Mouse (Mus musculus) MEL (cell line): ENCODE results near the gene Prnd. TPM values are rescaled to one million over a fixed set of nuclear protein-coding genes. Genes with fewer than 3 reads are reported as not detected.
A peak's percentile ranks its signal among the peaks of the same experiment; 100 is the strongest.

ENCODE experiments used
- DNase-seq: peaks from one replicate; pipeline ENCODE4 v3.0.0; 2011; ENCODE audit warnings: low read depth, low spot score
- H3K27ac ChIP-seq: 2 replicates; pipeline ENCODE4 v1.5.1; 2012; ENCODE audit warnings: low read depth, mild to moderate bottlenecking, control low read depth, low read length, moderate library complexity; ENCODE audit not compliant: control insufficient read depth
- H3K27me3 ChIP-seq, 2 experiments: fragments of 150-350 bp in 1 of 2; sonication (generic) in 1 of 2; 2 replicates each; pipeline ENCODE4 v1.6.1; 2012; ENCODE audit warnings: low read length in 2 of 2, mild to moderate bottlenecking in 2 of 2, improper control_type of control experiment in 1 of 2, moderate library complexity in 1 of 2; ENCODE audit not compliant: insufficient read depth in 2 of 2, control insufficient read depth in 1 of 2
- H3K36me3 ChIP-seq, 2 experiments: 2 replicates each; pipeline ENCODE4 v1.6.1; 2012 to 2014; ENCODE audit warnings: low read length in 2 of 2, improper control_type of control experiment in 1 of 2, inconsistent platforms in 1 of 2, mild to moderate bottlenecking in 1 of 2; ENCODE audit not compliant: insufficient read depth in 2 of 2, control insufficient read depth in 1 of 2
- H3K4me1 ChIP-seq, 2 experiments: fragments of 150-350 bp in 1 of 2; sonication (generic) in 1 of 2; 2 replicates each; pipeline ENCODE4 v1.6.1; 2012; ENCODE audit warnings: low read length in 2 of 2, improper control_type of control experiment in 1 of 2, mild to moderate bottlenecking in 1 of 2; ENCODE audit not compliant: insufficient read depth in 2 of 2, control insufficient read depth in 1 of 2
- H3K4me3 ChIP-seq, 2 experiments: fragments of 150-350 bp in 1 of 2; sonication (generic) in 1 of 2; 2 replicates each; pipeline ENCODE4 v1.5.1; 2012; ENCODE audit warnings: low read depth in 2 of 2, low read length in 2 of 2, mild to moderate bottlenecking in 2 of 2, moderate library complexity in 2 of 2, control low read depth in 1 of 2, improper control_type of control experiment in 1 of 2; ENCODE audit not compliant: control insufficient read depth in 1 of 2, insufficient read depth in 1 of 2
- H3K79me2 ChIP-seq: 2 replicates; pipeline ENCODE4 v1.6.1; 2012; ENCODE audit warnings: mild to moderate bottlenecking, low read length, moderate library complexity; ENCODE audit not compliant: control insufficient read depth, poor library complexity, insufficient read depth
- H3K9ac ChIP-seq: 2 replicates; pipeline ENCODE4 v1.6.1; 2012; ENCODE audit warnings: low read depth, mild to moderate bottlenecking, control low read depth, low read length, moderate library complexity; ENCODE audit not compliant: control insufficient read depth, poor library complexity, severe bottlenecking
- H3K9me3 ChIP-seq: fragments of 150-350 bp; sonication (generic); replicated peaks from 2 replicates; pipeline ENCODE4 v1.6.1; 2012; ENCODE audit warnings: mild to moderate bottlenecking, low read length, improper control_type of control experiment, moderate library complexity; ENCODE audit not compliant: insufficient read depth
- BHLHE40 ChIP-seq: IDR thresholded peaks from 2 replicates; pipeline ENCODE4 v1.6.1; 2012; ENCODE audit warnings: low read depth, mild to moderate bottlenecking, inconsistent platforms, low read length, improper control_type of control experiment, borderline replicate concordance
- CHD1 ChIP-seq: IDR thresholded peaks from 2 replicates; pipeline ENCODE4 v1.6.1; 2012; ENCODE audit warnings: low read depth, mild to moderate bottlenecking, inconsistent platforms, low read length, improper control_type of control experiment
- CHD2 ChIP-seq: IDR thresholded peaks from 2 replicates; pipeline ENCODE4 v1.6.1; 2011; ENCODE audit warnings: low read length, improper control_type of control experiment
- E2F4 ChIP-seq: IDR thresholded peaks from 2 replicates; pipeline ENCODE4 v1.6.1; 2011; ENCODE audit warnings: low read depth, low read length, improper control_type of control experiment, borderline replicate concordance
- ELF1 ChIP-seq: IDR thresholded peaks from 2 replicates; pipeline ENCODE4 v1.6.1; 2014; ENCODE audit warnings: low read depth, mild to moderate bottlenecking, inconsistent platforms, low read length, improper control_type of control experiment, moderate library complexity
- EP300 ChIP-seq, 2 experiments: IDR thresholded peaks; 2 replicates each; pipeline ENCODE4 v1.6.1; 2011; ENCODE audit warnings: improper control_type of control experiment in 2 of 2, low read length in 2 of 2, low read depth in 1 of 2, mild to moderate bottlenecking in 1 of 2
- ETS1 ChIP-seq: IDR thresholded peaks from 2 replicates; pipeline ENCODE4 v1.6.1; 2012; ENCODE audit warnings: low read depth, mild to moderate bottlenecking, inconsistent platforms, low read length, improper control_type of control experiment, moderate library complexity
- GABPA ChIP-seq: IDR thresholded peaks from 2 replicates; pipeline ENCODE4 v1.6.1; 2012; ENCODE audit warnings: low read depth, mild to moderate bottlenecking, inconsistent platforms, low read length, improper control_type of control experiment, moderate library complexity
- GATA1 ChIP-seq: IDR thresholded peaks from 2 replicates; pipeline ENCODE4 v1.6.1; 2011; ENCODE audit warnings: low read depth, low read length, improper control_type of control experiment
- HCFC1 ChIP-seq: IDR thresholded peaks from 2 replicates; pipeline ENCODE4 v1.6.1; 2012; ENCODE audit warnings: low read depth, mild to moderate bottlenecking, inconsistent platforms, low read length, improper control_type of control experiment, moderate library complexity
- KAT2A ChIP-seq: conservative IDR thresholded peaks from 2 replicates; pipeline ENCODE4 v1.6.1; 2012; ENCODE audit warnings: low read depth, low read length, improper control_type of control experiment, inconsistent platforms
- MAFK ChIP-seq: IDR thresholded peaks from 2 replicates; pipeline ENCODE4 v1.6.1; 2011; ENCODE audit warnings: low read depth, mild to moderate bottlenecking, low read length, improper control_type of control experiment, borderline replicate concordance
- MAX ChIP-seq: IDR thresholded peaks from 2 replicates; pipeline ENCODE4 v1.6.1; 2011; ENCODE audit warnings: low read length, improper control_type of control experiment
- MAZ ChIP-seq: IDR thresholded peaks from 2 replicates; pipeline ENCODE4 v1.6.1; 2012; ENCODE audit warnings: low read depth, mild to moderate bottlenecking, inconsistent platforms, low read length, improper control_type of control experiment
- MEF2A ChIP-seq: IDR thresholded peaks from 2 replicates; pipeline ENCODE4 v1.6.1; 2014; ENCODE audit warnings: low read depth, mild to moderate bottlenecking, inconsistent platforms, low read length, improper control_type of control experiment; ENCODE audit not compliant: poor library complexity, insufficient replicate concordance, severe bottlenecking; ENCODE audit errors: extremely low read depth
- MXI1 ChIP-seq: IDR thresholded peaks from 2 replicates; pipeline ENCODE4 v1.6.1; 2011; ENCODE audit warnings: mild to moderate bottlenecking, low read depth, low read length, improper control_type of control experiment
- MYB ChIP-seq: IDR thresholded peaks from 2 replicates; pipeline ENCODE4 v1.6.1; 2011; ENCODE audit warnings: mild to moderate bottlenecking, low read depth, low read length, improper control_type of control experiment
- MYC ChIP-seq: IDR thresholded peaks from 2 replicates; pipeline ENCODE4 v1.6.1; 2011; ENCODE audit warnings: low read depth, mild to moderate bottlenecking, low read length, improper control_type of control experiment, moderate library complexity
- NELFE ChIP-seq: IDR thresholded peaks from 2 replicates; pipeline ENCODE4 v1.6.1; 2011; ENCODE audit warnings: low read depth, low read length, improper control_type of control experiment
- NRF1 ChIP-seq: IDR thresholded peaks from 2 replicates; pipeline ENCODE4 v1.6.1; 2014; ENCODE audit warnings: low read depth, mild to moderate bottlenecking, inconsistent platforms, low read length, improper control_type of control experiment, moderate library complexity; ENCODE audit not compliant: poor library complexity, insufficient read depth, severe bottlenecking
- POLR2A ChIP-seq, 2 experiments: IDR thresholded peaks; 2 replicates each; pipeline ENCODE4 v1.6.1; 2011 to 2012; ENCODE audit warnings: low read length in 2 of 2, mild to moderate bottlenecking in 2 of 2, control low read depth in 1 of 2, improper control_type of control experiment in 1 of 2, low read depth in 1 of 2, moderate library complexity in 1 of 2; ENCODE audit not compliant: control insufficient read depth in 1 of 2, insufficient read depth in 1 of 2, poor library complexity in 1 of 2
- POLR2AphosphoS2 ChIP-seq: IDR thresholded peaks from 2 replicates; pipeline ENCODE4 v1.6.1; 2011; ENCODE audit warnings: low read length, improper control_type of control experiment
- POLR2AphosphoS5 ChIP-seq: IDR thresholded peaks from 2 replicates; pipeline ENCODE4 v1.6.1; 2012; ENCODE audit warnings: low read depth, borderline replicate concordance, mild to moderate bottlenecking, inconsistent platforms, low read length, moderate library complexity, mixed read lengths
- RAD21 ChIP-seq: IDR thresholded peaks from 2 replicates; pipeline ENCODE4 v1.6.1; 2011; ENCODE audit warnings: mild to moderate bottlenecking, low read depth, low read length, improper control_type of control experiment
- RCOR1 ChIP-seq: IDR thresholded peaks from 2 replicates; pipeline ENCODE4 v1.6.1; 2012; ENCODE audit warnings: low read depth, mild to moderate bottlenecking, inconsistent platforms, low read length, improper control_type of control experiment
- SIN3A ChIP-seq: IDR thresholded peaks from 2 replicates; pipeline ENCODE4 v1.6.1; 2012; ENCODE audit warnings: low read length, improper control_type of control experiment, inconsistent platforms
- SMC3 ChIP-seq: IDR thresholded peaks from 2 replicates; pipeline ENCODE4 v1.6.1; 2011; ENCODE audit warnings: low read depth, low read length, improper control_type of control experiment
- TAL1 ChIP-seq: IDR thresholded peaks from 2 replicates; pipeline ENCODE4 v1.6.1; 2012; ENCODE audit warnings: mild to moderate bottlenecking, inconsistent platforms, low read length, moderate library complexity, mixed read lengths
- TBP ChIP-seq: IDR thresholded peaks from 2 replicates; pipeline ENCODE4 v1.8.0; 2011; ENCODE audit warnings: low read depth, low read length, improper control_type of control experiment
- TCF12 ChIP-seq: IDR thresholded peaks from 2 replicates; pipeline ENCODE4 v1.6.1; 2014; ENCODE audit warnings: low read depth, mild to moderate bottlenecking, inconsistent platforms, low read length, improper control_type of control experiment, moderate library complexity
- UBTF ChIP-seq: IDR thresholded peaks from 2 replicates; pipeline ENCODE4 v1.6.1; 2012; ENCODE audit warnings: low read depth, mild to moderate bottlenecking, inconsistent platforms, low read length, improper control_type of control experiment, moderate library complexity, borderline replicate concordance; ENCODE audit not compliant: insufficient read depth
- USF1 ChIP-seq: IDR thresholded peaks from 2 replicates; pipeline ENCODE4 v1.6.1; 2014; ENCODE audit warnings: low read depth, mild to moderate bottlenecking, inconsistent platforms, low read length, improper control_type of control experiment, moderate library complexity
- USF2 ChIP-seq, 2 experiments: IDR thresholded peaks; 2 replicates each; pipeline ENCODE4 v1.6.1; 2011 to 2012; ENCODE audit warnings: improper control_type of control experiment in 2 of 2, low read length in 2 of 2, borderline replicate concordance in 1 of 2, inconsistent platforms in 1 of 2, low read depth in 1 of 2, mild to moderate bottlenecking in 1 of 2; ENCODE audit not compliant: insufficient read depth in 1 of 2
- ZKSCAN1 ChIP-seq: IDR thresholded peaks from 2 replicates; pipeline ENCODE4 v1.6.1; 2012; ENCODE audit warnings: low read depth, mild to moderate bottlenecking, inconsistent platforms, low read length, improper control_type of control experiment, moderate library complexity
- ZMIZ1 ChIP-seq: IDR thresholded peaks from 2 replicates; pipeline ENCODE4 v1.6.1; 2012; ENCODE audit warnings: low read depth, mild to moderate bottlenecking, inconsistent platforms, low read length, improper control_type of control experiment, moderate library complexity
- ZNF384 ChIP-seq: IDR thresholded peaks from 2 replicates; pipeline ENCODE4 v1.6.1; 2012; ENCODE audit warnings: low read depth, mild to moderate bottlenecking, inconsistent platforms, low read length, improper control_type of control experiment
- polyA plus RNA-seq, 2 experiments: library from polyadenylated mRNA; stranded (reverse) in 1 of 2; unstranded in 1 of 2; fragments of >175 nt in 1 of 2; fragments of >200 nt in 1 of 2; gene quantifications; 2 replicates each; pipeline versions ENCODE4 v1.2.1 to v1.2.4; 2012; ENCODE audit warnings: low replicate concordance in 2 of 2, low read depth in 1 of 2; ENCODE audit not compliant: insufficient read length in 2 of 2, insufficient read depth in 1 of 2, missing spikeins in 1 of 2
- total RNA-seq: library from RNA; depleted of rRNA; stranded (reverse); fragments of 300-350 nt; gene quantifications from 2 replicates; pipeline ENCODE4 v1.2.3, GENCODE M21; 2012

Prnd gene
- total and polyA plus RNA-seq, 3 experiments, result 0.06 TPM; not detected in 2

GRCm38 (mm10) chr2:131905025-131905424, 45.6 kb upstream of the Prnd start:
- Histone ChIP-seq H3K4me1 (peaks cover 6 to 34% of the 10 kb centered on the region in 2 experiments), H3K27ac (peak overlapping the region; percentile 51), H3K4me3 (no peak overlapping the region)

GRCm38 (mm10) chr2:131905776-131906175, 44.9 kb upstream of the Prnd start:
- no peak for DNase-seq
- Histone ChIP-seq H3K9me3 (no peaks in the 10 kb centered on the region), H3K4me3 (no peak overlapping the region), H3K79me2 (no peaks in the 10 kb centered on the region; the same call in 1 of the 2 replicates), H3K27me3 (no peaks in the 10 kb centered on the region), H3K4me1 (peaks cover 12 to 34% of the 10 kb centered on the region in 2 experiments), H3K36me3 (peaks cover 0 to 22% of the 10 kb centered on the region in 2 experiments; a peak in 2 of 4 replicates), H3K27ac (no peak overlapping the region), H3K9ac (no peak overlapping the region)
- TF ChIP-seq POLR2AphosphoS2 (no peak), POLR2A (IDR thresholded peaks at IDR 0.05; ENCODE audit: control insufficient read depth in 1 of 2, insufficient read depth in 1 of 2, low read depth in 1 of 2, low read length in 2 of 2, poor library complexity in 1 of 2) (no peak), RAD21 (no peak), EP300 (IDR thresholded peaks at IDR 0.05; ENCODE audit: low read depth in 1 of 2, low read length in 2 of 2) (no peak), MYC (no peak), ZNF384 (no peak), RCOR1 (no peak), GABPA (no peak), GATA1 (no peak), USF2 (IDR thresholded peaks at IDR 0.05; ENCODE audit: borderline replicate concordance in 1 of 2, insufficient read depth in 1 of 2, low read depth in 1 of 2, low read length in 2 of 2) (no peak), CHD1 (no peak), ZMIZ1 (no peak), SIN3A (no peak), POLR2AphosphoS5 (no peak), HCFC1 (no peak), NRF1 (no peak), TCF12 (no peak)

More at GRCm38 (mm10) chr2:131905025-131905424, 45.6 kb upstream of the Prnd start:
- peak; percentile 89 for DNase-seq
- no peak overlapping the region for H3K9ac ChIP-seq
- no peaks in the 10 kb centered on the region for H3K27me3 ChIP-seq
- TF ChIP-seq SIN3A (peak; percentile 98), ETS1 (peak; percentile 99), RCOR1 (peak; percentile 81), POLR2AphosphoS5 (no peak), NELFE (no peak), TAL1 (peak; percentile 79), POLR2A (IDR thresholded peaks at IDR 0.05; ENCODE audit: control insufficient read depth in 1 of 2, insufficient read depth in 1 of 2, low read depth in 1 of 2, low read length in 2 of 2, poor library complexity in 1 of 2) (no peak), MAX (peak; percentile 95), CHD1 (no peak), MAZ (peak; percentile 79), ELF1 (peak; percentile 78), NRF1 (no peak), GATA1 (peak; percentile 97), KAT2A (no peak), USF2 (IDR thresholded peaks at IDR 0.05; ENCODE audit: borderline replicate concordance in 1 of 2, insufficient read depth in 1 of 2, low read depth in 1 of 2, low read length in 2 of 2) (no peak), E2F4 (no peak), TBP (peak; percentile 61), EP300 (IDR thresholded peaks at IDR 0.05; ENCODE audit: low read depth in 1 of 2, low read length in 2 of 2) (peak; percentile 91 to 93), POLR2AphosphoS2 (no peak), RAD21 (no peak), ZMIZ1 (peak; percentile 73), GABPA (no peak), HCFC1 (peak; percentile 60), MYB (peak; percentile 22; the same call in 1 of the 2 replicates), UBTF (no peak), TCF12 (peak; percentile 95), MXI1 (peak; percentile 97), MEF2A (peak; percentile 85; the same call in 1 of the 2 replicates), MYC (peak; percentile 93), USF1 (peak; percentile 78), BHLHE40 (peak; percentile 82; the same call in 1 of the 2 replicates), SMC3 (no peak), ZNF384 (peak; percentile 45; the same call in 1 of the 2 replicates), ZKSCAN1 (no peak), CHD2 (no peak; the same call in 1 of the 2 replicates), MAFK (peak; percentile 66)
- H3K9me3 ChIP-seq, result no peaks in the 10 kb centered on the region
- peaks cover 0 to 22% of the 10 kb centered on the region in 2 experiments; a peak in 2 of 4 replicates for H3K36me3 ChIP-seq
- H3K79me2 ChIP-seq, result no peaks in the 10 kb centered on the region; the same call in 1 of the 2 replicates
